Mouse (Mus musculus) lung, postnatal 36 days (tissue): ENCODE results near the gene Myo10.

Experiments
- DNase-seq: peaks from one replicate; pipeline ENCODE4 v3.0.0; 2022; ENCODE audit warnings: mixed read lengths

Gene Myo10

GRCm38 (mm10) chr15:25728501-25728900 is 106.2 kb downstream of the Myo10 start:
- no peak for DNase-seq

GRCm38 (mm10) chr15:25731053-25731452 is 108.7 kb downstream of the Myo10 start:
- DNase-seq: no peak

- DNase-seq: peak; percentile 41
Observed at GRCm38 (mm10) chr15:25732758-25733428, 110.6 kb downstream of the Myo10 start.

GRCm38 (mm10) chr15:25733739-25734430 is 111.6 kb downstream of the Myo10 start:
- no peak for DNase-seq

GRCm38 (mm10) chr15:25736531-25736930 is 114.2 kb downstream of the Myo10 start:
- DNase-seq: no peak

- no peak for DNase-seq
Observed at GRCm38 (mm10) chr15:25740271-25740670, 117.9 kb downstream of the Myo10 start.

GRCm38 (mm10) chr15:25742196-25742595 is 119.9 kb downstream of the Myo10 start:
- DNase-seq: no peak

GRCm38 (mm10) chr15:25751510-25751909 is 129.2 kb downstream of the Myo10 start:
- DNase-seq: no peak

GRCm38 (mm10) chr15:25752597-25752996 is 130.3 kb downstream of the Myo10 start:
- DNase-seq: no peak

- DNase-seq: no peak
Observed at GRCm38 (mm10) chr15:25753003-25753402, 130.7 kb downstream of the Myo10 start.

GRCm38 (mm10) chr15:25753878-25754277 is 131.6 kb downstream of the Myo10 start:
- no peak for DNase-seq

GRCm38 (mm10) chr15:25754342-25754951 is 132.1 kb downstream of the Myo10 start:
- no peak for DNase-seq

GRCm38 (mm10) chr15:25755536-25755935 is 133.2 kb downstream of the Myo10 start:
- no peak for DNase-seq

- no peak for DNase-seq
Observed at GRCm38 (mm10) chr15:25756072-25756471, 133.7 kb downstream of the Myo10 start.

- DNase-seq: no peak
Observed at GRCm38 (mm10) chr15:25758037-25758436, 135.7 kb downstream of the Myo10 start.

GRCm38 (mm10) chr15:25758500-25759086 is 136.3 kb downstream of the Myo10 start:
- DNase-seq: peak; percentile 90

- DNase-seq: peak; percentile 42
Observed at GRCm38 (mm10) chr15:25760304-25760703, 138.0 kb downstream of the Myo10 start.

- DNase-seq: no peak
Observed at GRCm38 (mm10) chr15:25761049-25761448, 138.7 kb downstream of the Myo10 start.

- no peak for DNase-seq
Observed at GRCm38 (mm10) chr15:25761800-25762211, 139.5 kb downstream of the Myo10 start.

GRCm38 (mm10) chr15:25762306-25762705 is 140.0 kb downstream of the Myo10 start:
- peak; percentile 39 for DNase-seq

- DNase-seq: no peak
Observed at GRCm38 (mm10) chr15:25763106-25763505, 140.8 kb downstream of the Myo10 start.

GRCm38 (mm10) chr15:25764653-25765352 is 142.5 kb downstream of the Myo10 start:
- no peak for DNase-seq

- DNase-seq: peak; percentile 29
Observed at GRCm38 (mm10) chr15:25767777-25768176, 145.5 kb downstream of the Myo10 start.
